Mouse (Mus musculus) ZHBTc4 (cell line): ENCODE measurements around the gene Cenpj.

ENCODE experiments used
- DNase-seq: peaks from one replicate; pipeline ENCODE4 v3.0.0-alpha.2; 2011; ENCODE audit warnings: low read depth, low spot score

Gene Cenpj

DNA sequence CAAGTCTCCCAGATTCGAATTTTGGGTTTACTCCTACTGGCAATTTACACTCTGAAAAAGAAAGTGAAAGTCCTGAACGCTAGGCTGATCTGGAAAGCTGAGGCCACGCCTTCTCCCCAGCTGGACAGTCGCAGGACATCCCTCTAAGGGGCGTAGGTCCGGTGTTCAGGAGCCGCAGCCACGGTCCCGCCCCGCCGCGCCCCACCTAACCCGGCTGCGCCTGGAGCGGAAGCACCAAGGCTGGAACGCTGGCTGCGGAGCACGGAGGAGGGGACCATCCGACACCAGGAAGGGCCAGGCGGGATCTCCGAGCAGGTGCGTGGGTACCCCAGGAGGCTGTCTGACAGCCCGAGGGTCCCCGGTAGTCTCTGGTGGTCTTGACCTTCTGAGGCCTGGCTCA is at the start of gene Cenpj, which contains the start of gene Parp4:
TSS of gene Cenpj (minus strand) at position 10 of the 400 bp plus-strand sequence.
TSS of gene Parp4 (plus strand) at position 204 of the 400 bp plus-strand sequence.
- DNase-seq: peak; percentile 85

DNA sequence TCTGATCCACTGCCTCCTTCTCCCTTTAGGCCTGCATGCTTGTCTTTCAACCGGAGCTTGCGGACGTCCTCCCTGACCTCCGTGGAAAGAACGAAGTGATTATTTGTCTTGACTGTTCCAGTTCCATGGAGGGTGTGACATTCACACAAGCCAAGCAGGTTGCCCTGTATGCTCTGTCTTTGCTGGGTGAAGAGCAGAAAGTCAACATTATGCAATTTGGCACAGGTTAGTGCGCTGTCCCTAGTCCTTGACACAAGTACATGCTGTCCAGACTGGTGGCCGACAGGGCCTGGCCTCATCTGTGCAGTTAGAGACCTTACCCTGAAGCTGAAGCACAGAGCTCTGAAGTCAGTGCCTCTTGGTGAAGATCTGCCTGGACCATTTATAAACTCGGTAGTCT is 45.2 kb upstream of the Cenpj start:
- DNase-seq: no peak

DNA sequence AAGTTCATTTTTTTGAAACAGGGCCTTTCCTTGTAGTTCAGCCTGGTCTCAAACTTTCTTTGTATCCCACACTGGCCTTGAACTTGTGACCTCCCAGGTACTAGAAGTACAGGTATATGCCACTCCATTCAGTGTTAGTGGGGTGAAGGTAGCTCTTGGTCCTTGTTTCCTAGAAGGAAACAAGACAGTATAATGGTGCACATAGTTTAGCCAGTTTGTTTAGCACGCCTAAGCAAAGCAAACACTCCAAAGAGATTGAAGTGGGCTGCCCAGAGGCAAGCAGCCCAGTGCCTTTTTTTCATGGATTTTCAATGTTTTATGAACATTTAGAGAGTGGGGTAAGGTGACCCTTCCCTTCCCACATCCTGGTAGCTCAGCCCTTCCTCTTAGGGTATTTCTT is 42.2 kb upstream of the Cenpj start:
- DNase-seq: no peak

DNA sequence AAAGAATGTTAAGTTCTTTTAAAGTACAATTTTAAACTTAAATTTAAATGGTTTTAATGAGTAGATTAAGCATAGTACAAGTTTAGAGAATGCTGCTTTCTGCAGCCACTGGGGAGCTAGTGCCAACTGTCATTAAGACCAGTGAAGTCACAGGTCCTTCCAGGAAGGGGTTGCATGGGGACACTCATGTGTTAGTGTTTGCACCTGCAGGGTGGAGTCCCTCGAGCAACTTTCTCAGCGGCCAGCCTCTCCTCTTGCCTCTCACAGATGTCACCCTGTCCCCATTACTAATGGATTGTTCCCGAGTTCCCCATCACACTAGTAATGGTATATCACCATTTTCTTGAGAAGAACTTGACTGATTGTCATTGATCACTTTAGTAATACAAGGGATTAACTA is 38.0 kb upstream of the Cenpj start:
- DNase-seq: no peak

DNA sequence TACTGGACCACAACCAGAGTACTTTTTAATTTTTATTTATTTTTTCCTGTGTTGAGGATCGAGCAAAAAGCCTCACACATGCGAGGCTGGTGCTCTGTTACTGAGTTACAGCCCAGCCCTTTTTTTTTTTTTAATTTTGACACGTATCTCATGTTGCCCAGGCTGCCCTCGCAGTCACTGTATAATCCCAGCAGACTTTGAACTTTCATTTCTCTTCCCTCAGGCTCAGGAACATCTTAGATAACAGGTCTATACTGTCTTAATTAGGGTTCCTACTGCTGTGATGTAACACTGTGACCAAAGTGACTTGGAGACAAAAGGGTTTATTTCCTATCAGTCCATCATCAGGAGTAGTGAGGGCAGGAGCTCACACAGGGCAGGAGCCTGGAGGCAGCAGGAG is 29.9 kb upstream of the Cenpj start:
- no peak for DNase-seq

DNA sequence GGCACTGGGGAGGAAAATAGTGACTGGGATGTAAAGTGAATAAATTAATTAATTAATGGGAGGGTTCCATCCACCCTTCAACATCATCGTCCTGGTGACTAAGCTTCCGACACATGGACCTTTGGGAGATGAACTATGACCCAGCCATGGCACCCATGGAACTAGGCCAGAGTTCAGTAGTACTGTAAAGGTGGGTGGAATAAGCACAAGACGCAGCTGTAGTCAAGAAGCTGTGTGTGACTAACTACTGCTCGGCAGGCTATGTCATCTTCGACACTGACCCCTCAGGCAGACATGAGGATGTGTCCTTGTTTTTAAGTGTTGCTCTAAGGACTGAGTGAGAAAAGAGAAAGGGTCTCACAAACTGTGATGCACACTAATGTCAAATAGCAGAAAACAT is 29.2 kb upstream of the Cenpj start:
- DNase-seq: no peak

DNA sequence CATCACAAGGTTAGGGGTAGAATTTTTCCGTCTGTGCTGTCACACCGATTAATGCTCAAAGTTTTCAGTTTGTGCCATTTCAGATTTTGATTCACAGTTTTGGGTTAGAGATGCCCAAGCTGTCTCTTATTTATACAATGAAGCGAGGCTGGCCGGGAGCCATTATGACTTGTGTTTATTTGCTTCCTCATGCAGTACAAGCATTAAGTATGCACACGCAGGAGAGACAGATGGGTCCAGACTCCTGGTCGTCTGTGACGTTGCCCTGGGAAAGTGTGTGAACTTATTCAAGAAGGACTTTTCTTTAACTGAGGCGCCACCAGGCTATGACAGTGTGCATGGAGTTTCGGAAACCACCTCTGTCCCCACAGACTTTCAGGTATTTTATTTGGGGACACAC is 26.8 kb upstream of the Cenpj start:
- DNase-seq: no peak

DNA sequence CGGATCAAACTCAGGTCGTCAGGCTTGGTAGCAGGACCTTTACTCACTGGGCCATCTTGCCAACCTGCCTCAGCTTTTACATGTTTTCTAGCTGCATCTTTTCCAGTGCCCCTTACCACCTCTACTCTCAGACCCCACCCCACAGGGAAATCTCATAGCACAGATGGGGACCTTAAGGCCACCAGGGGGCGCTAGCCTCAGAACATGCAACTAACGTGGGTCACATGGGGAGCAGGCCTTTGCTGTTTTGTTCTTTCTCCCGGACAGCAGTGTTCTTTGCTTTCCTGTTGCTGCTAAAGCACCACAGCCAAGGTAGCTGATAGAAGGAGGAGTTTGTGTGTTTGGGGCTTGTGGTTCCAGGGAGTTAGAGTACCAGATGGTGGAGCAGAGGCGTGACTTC is 23.5 kb upstream of the Cenpj start:
- DNase-seq: peak; percentile 90

DNA sequence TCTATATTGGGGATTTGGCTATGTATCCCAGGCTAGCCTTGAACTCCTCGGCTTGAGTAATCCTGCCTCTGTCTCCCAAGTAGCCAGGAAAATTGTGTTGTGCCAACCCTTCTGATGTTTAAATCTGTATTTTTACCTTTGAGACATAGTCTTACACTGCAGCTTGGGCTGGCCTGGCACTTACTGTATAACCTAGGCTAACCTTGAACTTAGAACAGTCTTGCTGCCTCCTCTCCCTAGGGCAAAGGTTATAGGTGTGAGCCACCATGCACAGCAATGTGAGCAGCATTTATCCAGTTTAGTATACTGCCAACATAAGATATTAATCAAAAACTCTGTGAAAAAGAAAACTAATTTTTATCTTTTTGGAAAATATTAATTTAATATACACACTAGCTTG is 19.6 kb upstream of the Cenpj start:
- DNase-seq: no peak

DNA sequence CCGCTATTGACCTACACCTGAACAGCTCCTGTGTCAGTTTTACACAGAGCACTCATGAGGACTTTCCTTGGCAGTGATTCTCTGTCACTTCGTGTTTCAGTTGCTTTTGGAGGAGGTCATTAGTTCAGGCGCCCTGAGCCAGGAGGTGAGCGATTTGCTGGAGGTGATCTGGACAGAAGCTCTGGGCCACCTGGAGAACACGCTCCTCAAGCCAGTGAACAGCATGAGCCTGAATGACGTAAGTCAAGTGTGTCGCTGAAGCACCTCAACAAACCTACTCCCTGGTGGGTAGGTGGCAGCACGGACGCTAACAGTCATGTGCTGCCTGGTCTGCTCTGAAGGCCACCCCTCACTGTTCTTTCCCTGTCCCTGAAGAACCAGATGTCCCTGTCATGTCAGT is 17.0 kb upstream of the Cenpj start:
- no peak for DNase-seq

DNA sequence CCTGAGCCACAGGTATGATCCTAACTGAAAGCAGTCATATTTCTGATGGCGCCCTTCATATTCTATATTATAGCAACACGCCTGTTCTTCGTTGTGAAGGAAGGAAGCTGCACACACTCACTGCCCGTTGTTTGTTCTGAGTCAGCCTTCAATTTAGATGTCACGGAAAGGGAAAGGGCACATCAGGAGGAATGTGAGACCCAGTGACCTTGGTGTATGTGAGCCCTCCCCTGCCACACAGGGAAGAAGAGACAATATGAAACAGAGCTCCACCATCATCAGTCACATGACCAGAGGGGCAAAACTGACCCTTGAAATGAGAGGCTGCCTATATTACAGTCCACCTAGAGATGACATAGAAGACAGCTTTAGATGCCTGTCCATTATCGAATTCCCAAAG is 7.1 kb upstream of the Cenpj start:
- DNase-seq: no peak

DNA sequence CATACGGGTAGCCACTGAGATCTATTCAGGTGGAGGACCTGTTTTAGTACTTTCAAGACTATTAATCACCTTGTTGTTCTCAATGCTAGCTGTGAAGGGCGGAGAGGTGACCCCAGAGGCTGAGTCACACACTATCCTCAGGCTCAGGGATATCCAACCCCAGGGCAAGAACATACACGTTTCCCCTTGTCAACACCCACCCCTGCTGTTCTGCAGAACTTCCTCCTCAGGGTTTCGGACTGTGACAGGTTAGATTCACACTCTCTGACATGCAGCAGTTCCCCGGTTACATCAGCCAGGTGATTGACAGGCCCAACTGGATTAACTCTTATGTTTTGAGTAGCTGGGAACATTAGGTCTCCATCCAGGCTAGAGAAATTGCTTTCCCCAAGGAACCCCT is 5.9 kb upstream of the Cenpj start:
- no peak for DNase-seq

DNA sequence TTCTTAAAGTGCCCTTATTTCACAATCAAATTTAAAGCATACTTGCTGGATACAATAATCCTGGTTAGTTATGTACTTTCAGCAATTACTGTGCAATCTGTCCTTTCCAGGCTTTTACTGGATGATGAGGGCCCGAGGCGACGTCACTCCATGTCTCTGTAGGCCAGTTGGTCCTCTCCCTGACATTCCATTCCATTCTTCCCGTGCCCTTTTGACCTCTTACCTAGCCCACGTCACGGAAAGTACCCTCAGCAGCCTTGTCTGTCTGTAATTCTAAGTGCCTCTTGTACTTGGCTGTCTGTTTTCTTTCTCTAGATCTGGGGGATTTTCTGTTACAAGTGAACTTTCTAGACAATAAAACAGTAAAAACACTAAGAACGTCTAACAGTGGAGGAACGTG is 3.8 kb upstream of the Cenpj start:
- DNase-seq: peak; percentile 55

DNA sequence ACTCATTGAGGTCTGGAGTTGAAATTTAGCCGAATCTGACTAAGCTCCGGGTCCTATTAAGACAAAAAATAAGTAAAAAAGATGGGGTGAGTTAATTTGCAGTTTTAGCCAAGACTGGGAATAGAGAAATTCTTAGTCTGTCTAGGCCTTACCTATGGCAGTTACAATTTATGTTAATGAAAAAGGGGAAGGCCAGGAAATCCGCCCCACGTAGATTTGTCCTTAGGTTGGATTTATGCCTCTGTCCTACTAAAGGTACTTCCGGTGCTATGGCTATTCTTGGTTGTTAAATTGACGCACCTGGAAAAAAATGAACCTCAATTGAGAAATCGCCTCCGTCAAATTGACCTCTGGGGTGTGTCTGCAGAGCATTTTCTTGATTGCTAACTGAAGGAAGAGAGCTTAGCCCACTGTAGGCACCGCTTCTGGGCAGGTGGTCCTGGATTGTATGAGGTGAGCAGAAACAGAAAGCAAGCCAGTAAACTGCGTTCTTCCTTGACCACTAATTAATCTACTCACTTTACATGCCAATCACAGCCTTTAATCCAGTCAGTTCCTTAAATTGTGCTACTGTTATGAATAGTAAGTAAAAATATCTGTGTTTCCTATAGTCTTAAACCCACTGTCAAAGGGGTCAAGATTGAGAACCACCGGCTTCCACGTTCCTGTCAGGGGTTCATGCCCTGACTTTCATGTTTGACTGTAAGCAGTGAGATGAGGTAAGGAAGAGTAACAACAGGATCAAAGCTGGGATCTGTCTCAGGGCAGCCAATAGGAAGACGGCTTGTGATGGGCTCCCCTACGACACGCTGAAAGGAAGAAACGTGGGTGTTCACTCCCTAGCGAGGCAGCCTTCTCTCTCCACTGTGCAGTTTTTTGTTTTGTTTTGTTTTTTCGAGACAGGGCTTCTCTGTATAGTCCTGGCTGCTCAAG is 1.0 kb upstream of the Cenpj start:
- peak; percentile 30 for DNase-seq

DNA sequence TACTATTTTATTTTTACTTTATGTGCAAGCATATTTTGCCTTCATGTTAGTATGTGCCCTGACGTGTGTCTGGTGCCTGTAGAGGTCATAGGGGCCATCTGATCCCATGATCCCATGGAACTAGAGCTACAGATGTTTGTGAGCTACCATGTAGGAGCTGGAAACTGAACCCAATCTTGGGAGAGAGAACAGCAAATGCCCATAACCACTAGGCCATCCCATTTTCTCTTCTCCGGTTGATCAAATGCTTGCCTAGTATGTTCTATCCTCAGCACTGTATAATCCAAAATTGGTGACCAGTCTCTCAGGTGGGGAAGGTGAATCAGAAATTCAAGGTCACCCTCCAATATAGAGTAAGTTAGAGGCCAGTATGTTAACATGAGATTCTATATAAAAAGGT is 2.7 kb downstream of the Cenpj start:
- no peak for DNase-seq

DNA sequence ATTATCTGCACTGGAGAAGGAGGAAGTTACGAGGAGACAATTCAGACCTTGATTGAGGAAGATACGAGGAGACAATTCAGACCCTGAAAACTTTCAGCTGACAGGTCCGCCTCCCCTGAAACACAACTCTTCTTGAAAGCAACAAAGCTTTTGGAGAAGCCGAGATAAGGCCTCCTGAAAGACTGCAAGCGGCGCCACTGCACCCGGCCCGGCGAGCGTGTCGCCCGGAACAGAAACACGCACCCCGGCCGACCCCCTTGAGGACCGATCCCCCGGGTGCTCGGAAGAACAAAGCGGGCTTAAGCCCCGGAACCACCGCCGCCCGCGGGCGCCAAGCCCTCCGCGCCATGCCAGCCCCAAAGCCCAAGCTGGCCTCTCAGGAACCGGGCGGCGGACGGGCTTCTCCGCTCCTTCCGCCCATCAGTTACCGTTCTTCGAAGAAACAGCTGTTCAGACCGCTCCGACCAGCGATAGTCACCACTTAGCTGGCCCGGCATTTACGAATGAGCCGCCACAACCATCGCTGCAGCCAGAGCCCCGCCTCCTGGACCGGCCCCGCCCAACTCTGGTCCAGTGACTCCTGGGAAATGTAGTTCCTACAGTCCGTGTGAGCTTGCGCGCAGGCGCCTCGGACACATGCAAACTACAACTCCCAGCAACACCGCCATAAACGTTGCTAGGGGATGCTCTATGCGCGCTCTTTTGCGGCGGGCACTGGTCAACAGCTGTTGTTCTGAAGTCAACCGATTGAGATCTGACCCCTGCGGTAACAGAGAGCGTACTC is 3.7 kb downstream of the Cenpj start:
- peak; percentile 98 for DNase-seq

DNA sequence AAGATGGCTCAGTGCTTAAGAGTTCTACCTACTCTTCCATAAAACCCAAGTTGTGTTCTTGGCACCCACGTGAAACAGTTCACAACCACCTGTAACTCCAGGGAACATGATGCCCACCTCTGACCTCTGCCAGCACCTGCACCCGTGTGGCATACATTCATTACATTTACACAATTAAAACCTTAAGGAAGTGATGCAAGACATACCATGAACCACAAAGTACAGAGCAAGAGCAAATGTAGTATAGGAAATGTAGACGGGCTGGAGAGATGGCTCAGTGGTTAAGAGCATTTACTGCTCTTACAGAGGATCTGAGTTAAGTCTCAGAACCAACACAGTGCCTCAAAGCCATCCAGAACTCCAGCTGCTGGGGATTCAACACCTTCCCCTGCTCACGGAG is 6.2 kb downstream of the Cenpj start:
- no peak for DNase-seq

DNA sequence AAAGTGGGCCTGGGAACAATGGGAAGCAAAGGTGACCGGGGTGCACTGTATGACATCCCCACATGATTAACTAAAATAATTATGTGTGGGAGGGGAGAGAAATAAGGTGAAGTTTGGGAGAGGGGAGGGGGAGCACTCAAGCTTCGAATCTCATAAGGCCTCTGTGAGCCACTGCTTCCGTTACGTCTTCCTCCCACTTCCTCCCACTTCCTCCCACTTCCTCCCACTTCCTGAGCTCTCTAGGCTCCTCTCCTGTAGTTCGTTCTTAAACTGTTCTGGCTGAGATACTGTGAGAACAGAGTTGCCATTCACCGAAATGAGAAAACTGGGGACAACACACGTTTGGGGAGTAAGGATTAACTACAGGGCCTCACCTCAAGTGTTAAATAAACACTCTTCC is 7.7 kb downstream of the Cenpj start:
- DNase-seq: no peak

DNA sequence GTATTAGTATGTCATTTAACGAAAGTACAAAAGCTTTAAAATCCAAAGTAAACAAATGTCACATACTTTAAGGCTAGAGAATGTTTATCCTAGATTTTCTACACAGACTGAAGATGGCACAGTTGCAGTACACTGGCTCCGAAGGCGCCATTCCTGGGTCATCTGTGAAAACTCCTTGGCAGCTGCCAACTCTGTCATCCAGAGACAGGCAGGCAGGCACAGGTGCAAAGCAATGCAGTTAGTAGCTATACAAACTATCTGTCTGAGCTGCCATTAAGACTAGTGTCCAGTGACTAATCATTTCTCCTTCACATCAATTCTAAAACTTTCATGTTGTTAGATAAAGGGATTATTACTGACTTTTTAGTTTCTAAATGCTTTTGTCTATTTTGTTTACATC is 16.1 kb downstream of the Cenpj start:
- no peak for DNase-seq

DNA sequence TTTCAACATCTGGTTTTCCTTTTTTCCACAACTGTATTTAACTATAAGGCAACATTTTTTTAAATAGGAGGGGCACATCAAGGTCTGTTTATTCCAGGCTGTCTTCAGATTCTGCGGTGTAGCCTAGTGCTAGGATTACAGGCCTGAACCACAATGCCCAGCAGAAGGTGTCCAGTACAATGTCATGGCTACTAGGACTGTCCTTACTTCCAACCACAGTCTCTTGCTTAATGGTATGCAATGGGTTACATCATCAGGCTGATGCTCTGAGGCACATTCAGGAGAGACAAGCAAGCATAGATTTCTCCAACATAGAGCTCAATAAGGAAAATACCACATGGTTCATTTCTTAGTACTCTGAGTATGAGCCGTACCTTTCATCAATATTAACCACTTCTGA is 20.5 kb downstream of the Cenpj start:
- DNase-seq: no peak

DNA sequence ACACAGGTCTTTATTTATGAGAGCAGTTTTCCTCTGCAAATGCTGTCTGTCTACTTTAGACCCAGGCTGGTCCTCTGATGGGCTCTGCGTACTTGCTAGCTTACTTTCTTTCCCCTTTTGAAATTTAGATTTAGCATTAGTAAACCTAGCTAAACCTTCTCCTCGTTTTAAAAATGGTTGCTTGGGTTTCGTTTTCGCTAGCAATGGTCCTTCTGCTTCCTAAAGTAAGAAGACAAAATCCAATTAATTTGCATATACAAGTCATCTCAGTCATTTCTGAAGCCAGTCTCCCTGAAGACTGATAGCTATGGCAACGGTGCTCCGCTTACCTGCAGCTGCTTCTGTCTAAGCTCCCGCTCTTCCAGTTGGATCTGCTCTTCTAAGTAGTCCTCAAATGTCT is 21.9 kb downstream of the Cenpj start:
- DNase-seq: no peak

DNA sequence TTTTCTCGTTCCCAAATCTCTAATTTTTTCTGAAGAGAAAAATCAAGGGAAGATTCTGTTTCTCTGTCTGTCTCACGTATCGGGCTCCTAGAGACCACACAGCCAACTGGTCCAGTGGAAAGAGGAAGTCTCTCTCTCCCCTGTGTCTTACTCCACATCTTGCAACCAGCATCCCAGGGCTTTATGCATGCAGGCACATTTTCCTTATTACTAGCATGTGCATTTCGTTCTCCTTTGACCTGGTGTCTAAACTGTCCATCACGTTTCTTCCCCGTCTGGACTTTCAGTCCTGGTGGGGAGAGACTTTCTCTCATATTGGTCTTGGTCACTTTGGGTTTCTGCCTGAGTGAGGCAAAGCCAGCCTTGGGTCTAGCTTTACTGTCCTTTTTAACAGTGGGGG is 22.3 kb downstream of the Cenpj start:
- no peak for DNase-seq

DNA sequence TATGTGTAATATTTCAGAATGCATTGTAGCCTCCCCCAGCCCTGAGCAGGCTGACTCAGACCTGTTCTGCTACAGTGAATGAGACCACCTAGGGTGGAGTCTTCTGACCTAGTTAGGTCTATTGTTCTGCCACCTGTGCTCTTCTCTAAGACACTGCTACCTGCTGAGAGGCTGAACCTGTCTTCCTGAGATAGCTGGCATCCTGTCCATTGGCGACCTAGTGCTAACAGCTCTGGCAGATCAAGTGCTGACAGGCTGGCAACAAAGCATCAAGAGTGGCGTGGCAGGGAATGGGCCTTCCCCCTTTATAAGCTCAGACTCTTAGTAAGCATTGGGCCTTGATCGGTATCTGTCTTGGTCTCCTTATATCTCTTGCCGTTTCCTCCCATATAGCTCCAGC is 24.3 kb downstream of the Cenpj start:
- peak; percentile 34 for DNase-seq
